Mouse (Mus musculus): ENCODE measurements around the gene Sept7.
"Not testable (repeated sequence)": the region's sequence is repeated elsewhere in the genome, so short reads cannot be mapped to it uniquely, and the experiment has no call there.

The Sept7 gene

DNA sequence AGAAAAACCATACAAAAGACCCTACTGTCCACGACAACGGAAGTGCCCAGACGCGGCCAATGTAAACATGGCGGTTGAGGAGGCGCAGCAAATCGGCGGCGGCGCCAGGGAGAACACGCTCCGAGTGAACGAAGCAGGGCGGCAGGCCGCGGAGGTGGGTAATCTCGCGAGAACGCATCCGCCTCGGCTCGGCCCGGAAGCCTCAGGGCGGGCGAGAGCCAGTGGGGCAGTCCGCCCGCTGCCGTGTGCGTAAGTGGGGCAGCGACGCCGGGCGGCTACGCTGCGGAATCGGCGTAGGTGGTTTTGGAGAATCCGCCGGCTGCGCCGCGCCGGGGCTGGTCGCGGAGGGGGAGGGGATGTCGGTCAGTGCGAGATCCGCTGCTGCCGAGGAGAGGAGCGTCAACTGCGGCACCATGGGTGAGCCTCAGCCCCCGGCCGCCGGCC is at the start of gene Sept7:
TSS of gene Sept7 (plus strand) at position 157 of the 444 bp plus-strand sequence.
- DNase-seq, result peak; percentile 99

GRCm38 (mm10) chr9:25208087-25208803 is 44.0 kb upstream of the Sept7 start:
- no peak for DNase-seq

- peak; percentile 32 for DNase-seq
Measured at GRCm38 (mm10) chr9:25212309-25213163, 39.7 kb upstream of the Sept7 start.

DNA sequence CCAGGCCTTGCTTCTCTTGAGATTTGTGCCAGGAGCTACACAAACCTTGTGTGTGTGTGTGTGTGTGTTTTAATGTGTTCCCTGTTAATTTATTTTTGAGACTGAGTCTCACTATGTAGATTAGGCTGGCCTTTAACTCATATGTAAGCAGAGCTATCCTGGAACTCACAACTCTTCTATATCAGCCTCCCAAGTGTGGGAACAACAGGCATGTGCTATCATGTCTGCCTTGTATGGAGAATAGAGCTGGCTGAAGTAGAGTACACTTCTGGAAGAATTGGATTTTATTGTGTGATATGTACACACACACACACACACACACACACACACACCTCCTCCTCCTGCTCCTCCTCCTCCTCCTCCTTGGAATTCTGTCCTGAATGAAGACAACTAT is 39.1 kb upstream of the Sept7 start:
- no peak for DNase-seq

DNA sequence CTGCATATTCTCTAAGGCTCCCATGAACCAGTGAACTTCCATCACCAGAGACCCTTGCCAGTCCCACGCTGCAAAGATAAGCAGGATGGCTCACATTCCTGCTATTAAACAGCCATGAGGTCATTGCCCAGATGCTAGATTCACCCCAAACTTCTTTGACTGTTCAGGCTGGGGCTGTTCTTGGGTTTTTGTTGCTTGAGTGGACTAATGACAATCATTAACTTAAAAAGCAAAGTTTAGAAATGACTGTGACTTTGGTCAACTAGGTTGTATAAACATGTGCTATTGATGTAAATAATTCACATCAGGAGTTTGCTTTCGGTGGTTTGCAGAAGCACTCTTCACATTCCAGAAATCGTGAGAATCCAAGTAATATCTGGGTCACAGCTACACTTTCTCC is 36.8 kb upstream of the Sept7 start:
- DNase-seq, result no peak

DNA sequence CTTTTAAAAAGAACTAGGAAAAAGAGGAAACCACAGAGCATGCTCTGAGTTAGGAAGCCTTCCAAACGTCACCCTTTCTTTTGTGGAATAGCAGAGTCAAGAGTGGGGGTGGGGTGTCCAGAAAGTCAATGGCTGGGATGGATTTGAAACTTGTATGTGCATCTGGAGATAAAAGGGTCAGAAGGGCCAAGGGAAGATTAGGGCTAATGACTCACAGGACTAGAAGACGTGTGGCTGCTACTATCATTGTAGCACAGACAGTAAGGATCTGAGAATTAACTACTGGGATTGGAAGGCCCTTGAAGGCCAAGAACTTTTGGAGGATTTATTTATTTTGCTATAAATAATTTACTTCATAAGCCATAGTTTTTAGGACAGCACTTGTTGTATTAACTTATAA is 36.0 kb upstream of the Sept7 start:
- no peak for DNase-seq

- DNase-seq, result peak; percentile 30
Measured at GRCm38 (mm10) chr9:25218954-25219353, 33.3 kb upstream of the Sept7 start.

GRCm38 (mm10) chr9:25219882-25220281 is 32.4 kb upstream of the Sept7 start:
- DNase-seq, result no peak

- no peak for DNase-seq
Measured at GRCm38 (mm10) chr9:25224959-25225358, 27.3 kb upstream of the Sept7 start.

- no peak for DNase-seq
Measured at GRCm38 (mm10) chr9:25229740-25230139, 22.5 kb upstream of the Sept7 start.

DNA sequence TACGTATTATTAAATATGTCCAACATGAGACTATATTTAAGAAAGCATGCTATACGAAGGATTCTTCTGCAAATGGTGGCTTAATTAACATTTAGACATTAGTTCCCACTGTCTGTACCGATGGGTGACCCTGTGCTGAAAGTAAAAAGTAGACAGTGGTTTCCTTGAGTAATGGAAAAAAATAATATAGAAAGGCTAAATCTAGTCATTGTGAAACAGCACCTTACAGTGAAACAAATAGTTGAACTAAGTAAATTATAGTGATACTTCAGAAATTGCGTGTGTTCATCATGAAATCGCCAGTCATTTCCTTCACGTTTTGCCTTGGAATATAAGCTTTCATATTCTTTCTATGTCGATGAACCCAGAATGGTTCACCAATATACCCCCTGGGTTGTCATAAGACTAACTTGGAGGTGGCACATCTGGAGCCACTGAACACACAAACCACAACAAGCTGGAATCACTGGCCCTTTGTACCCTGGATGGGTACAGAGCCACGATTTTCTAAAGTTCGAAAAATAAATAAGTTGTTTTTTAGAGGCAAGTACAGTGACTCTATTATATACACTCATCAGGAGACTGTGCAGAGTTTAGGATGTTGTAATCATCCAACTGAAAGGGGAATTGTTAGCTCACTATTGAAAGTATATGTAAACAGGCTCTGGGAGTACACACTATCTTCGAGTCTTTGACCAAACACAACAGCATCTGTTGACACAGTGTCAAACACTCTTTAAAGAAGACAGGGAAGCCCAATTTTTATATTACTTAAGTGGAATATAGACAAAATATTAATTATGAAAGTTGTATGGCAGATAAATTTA is 21.8 kb upstream of the Sept7 start:
- DNase-seq, result no peak

GRCm38 (mm10) chr9:25241065-25241464 is 11.2 kb upstream of the Sept7 start:
- DNase-seq, result no peak

DNA sequence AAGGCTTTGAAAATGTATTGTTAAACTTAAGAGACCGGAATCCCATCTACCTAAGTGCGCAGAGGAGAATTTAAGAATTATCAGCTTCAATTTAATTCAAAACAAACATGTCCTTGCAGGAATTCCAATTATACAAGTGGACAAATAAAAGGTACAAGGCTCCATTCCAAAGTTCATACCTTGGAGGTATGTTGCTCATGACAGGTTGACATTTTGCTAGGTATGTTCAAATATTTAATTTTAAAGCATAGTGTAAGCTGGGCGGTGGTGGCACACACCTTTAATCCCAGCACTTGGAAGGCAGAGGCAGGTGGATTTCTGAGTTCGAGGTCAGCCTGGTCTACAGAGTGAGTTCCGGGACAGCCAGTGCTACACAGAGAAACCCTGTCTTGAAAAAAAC is 10.5 kb upstream of the Sept7 start:
- DNase-seq, result not testable (repeated sequence)

DNA sequence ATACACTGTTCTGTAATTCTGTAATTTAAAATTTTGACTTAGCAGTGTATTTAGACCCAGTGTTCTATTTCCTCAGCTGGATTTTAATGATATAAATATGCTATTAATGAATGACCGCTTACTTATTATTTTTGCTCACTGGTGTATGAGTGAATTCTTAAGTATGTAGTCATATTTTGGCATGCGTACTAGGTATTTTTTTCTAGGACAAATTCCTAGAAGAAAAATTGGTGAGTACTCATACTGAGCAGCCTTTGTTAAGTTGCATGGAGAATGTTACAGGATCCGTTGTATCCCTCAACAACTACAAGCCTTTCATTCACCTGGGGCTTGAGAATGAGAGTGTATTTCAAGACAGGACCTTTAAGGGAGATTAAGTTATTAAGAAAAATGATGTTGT is 10.0 kb upstream of the Sept7 start:
- DNase-seq, result no peak

- no peak for DNase-seq
Measured at GRCm38 (mm10) chr9:25243926-25244657, 8.1 kb upstream of the Sept7 start.

DNA sequence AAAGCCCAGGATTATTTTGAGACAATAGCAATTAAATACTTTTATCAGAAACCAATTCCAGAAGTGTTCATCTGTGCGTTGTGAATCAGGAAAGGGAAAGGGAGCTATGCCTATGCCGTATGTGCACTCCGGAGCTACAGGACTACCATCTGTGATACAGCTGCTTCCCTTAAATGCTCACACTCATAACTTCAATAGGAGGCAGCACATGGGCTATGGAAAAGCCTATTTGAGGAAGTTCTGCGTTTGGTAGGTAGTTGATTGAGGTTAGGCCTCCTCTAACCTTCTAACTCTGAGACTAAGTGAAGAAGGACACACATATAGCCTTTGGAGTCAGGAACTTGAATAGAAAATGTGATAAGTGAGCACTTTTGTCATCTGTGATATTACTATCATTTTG is 7.1 kb upstream of the Sept7 start:
- no peak for DNase-seq

DNA sequence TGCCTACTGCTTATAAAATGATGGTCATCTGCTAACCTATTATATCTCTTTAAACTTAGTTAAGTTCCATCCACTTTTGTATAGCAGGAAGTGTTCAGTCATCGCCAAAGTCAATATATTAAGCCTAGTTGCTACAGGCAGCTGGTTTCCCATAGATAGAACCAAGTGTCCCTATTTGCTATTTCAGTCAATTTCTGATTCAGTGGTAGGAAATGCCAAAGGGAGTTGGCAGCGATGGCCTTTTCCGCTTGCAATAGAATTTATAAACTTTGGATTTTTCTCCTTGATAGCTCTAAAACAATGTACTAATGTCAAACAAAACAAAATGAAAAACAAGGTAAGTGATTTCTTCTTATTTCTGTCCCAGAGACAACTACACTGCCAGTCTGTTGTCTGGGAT is 5.7 kb upstream of the Sept7 start:
- peak; percentile 14 for DNase-seq

DNA sequence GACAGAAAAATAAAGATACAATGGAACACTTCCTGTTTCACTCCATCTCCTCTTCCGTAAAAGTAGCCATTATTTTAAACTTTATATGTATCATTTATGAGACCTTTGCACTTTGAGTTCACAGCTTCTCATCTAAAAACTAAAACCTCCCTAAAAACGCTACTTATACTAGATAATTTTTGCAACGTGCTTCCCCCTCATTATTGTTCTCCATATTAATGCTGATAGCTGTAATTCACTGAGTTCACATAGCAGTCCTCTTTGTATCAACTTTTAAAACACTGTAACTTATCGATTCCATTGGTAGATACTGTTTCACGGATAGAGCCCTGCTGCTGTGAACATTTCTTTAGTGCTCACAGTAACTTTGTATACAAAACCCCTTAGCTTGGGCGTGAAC is 1.1 kb upstream of the Sept7 start:
- no peak for DNase-seq

DNA sequence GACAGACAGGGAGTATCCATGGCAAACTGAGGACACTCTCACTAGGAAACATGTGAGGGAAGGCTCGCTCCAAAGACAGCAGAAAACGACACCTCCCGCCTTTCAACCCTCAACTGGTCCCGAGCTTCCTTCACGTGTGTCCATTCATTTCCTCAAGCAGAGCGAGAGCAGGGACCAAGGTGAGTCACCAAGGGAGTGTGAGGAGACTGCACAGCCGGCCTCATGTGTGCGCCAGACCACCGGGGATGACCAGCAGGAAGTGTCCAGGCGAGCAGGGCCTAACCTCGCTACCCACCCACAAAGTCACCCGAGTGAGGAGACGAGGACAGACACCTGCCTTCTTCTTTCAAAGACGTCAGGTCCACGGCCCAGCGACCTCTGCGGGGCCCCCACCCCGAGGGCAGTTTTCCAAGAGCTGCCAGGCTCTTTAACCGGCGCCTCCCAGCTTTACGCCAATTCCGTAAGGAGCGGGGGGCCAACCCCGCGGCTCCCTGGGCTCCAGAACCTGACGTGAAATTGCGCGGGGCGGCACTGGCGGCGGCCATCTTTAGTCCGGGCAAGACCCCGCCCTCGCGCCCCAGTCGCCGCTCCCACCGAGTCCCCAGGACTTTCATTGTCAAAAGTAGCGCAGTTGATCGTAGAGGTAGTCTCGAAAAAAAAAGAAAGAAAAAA is 492 bp upstream of the Sept7 start:
- peak; percentile 92 for DNase-seq

GRCm38 (mm10) chr9:25252759-25253477 is 679 bp downstream of the Sept7 start:
- peak; percentile 79 for DNase-seq

DNA sequence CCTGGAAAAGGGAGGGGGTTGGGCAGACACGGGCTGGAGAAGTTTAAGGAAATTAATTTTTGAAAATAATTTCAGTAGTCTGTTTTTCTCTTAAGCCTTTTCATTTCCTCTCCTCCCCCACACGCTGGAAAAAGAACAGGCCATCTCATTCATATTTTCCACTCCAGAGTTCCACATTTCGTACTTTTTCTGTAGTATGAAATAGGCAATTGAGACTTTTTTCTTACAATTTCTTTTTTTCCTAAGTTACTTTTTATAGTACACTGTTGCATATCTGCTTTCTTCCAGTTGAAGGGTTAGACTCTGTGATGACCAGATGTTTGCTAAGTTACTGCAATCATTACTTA is 1.2 kb downstream of the Sept7 start:
- no peak for DNase-seq

Measured in lung, postnatal 10 days (tissue).